Mouse (Mus musculus) megakaryocyte, embryonic 14.5 days (primary cell): ENCODE results near the gene Sorcs2.

ENCODE experiments used
- FLI1 ChIP-seq: IDR thresholded peaks from 2 replicates; pipeline ENCODE4 v1.6.1; 2012; ENCODE audit warnings: low read length, inconsistent platforms, mixed read lengths
- GATA1 ChIP-seq: IDR thresholded peaks from 3 replicates; pipeline ENCODE4 v1.6.1; 2012; ENCODE audit warnings: mixed read lengths, low read length, inconsistent platforms, borderline replicate concordance

DNA sequence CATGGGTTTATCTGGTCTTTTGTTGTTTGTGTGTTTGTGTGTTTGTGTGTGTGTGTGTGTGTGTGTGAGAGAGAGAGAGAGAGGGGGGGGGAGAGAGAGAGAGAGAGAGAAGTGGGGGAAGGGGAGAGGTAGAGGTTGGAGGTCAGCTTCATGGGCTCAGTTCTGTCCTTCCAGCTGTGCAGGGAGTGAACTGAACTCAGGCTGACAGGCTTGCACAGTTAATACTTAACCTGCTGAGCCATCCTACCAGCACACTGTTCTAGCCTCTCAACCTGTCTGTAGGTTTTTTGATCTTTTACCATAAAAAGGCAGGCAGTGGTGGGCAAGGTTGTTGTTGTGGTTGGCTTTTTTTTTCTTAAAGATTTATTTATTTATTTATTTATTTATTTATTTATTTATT, 26.7 kb upstream of the Sorcs2 start:
- no peak for TF ChIP-seq GATA1
- TF ChIP-seq FLI1: no peak
